Mouse (Mus musculus) megakaryocyte, embryonic 14.5 days (primary cell): ENCODE measurements around the gene Mrpl48. TPM values are rescaled to one million over a fixed set of nuclear protein-coding genes. Genes with fewer than 3 reads are reported as not detected.

Source experiments
- H3K27me3 ChIP-seq: replicated peaks from 2 replicates; pipeline ENCODE3; 2012; ENCODE audit warnings: inconsistent platforms
- H3K36me3 ChIP-seq: replicated peaks from 2 replicates; pipeline ENCODE3; 2012; ENCODE audit warnings: low read length, inconsistent platforms, mixed read lengths
- H3K4me1 ChIP-seq: 2 replicates; pipeline ENCODE4 v1.6.1; 2012; ENCODE audit warnings: inconsistent platforms
- H3K4me3 ChIP-seq: replicated peaks from 2 replicates; pipeline ENCODE3; 2012; ENCODE audit warnings: moderate library complexity, mild to moderate bottlenecking, inconsistent platforms
- H3K9me3 ChIP-seq: 2 replicates; pipeline ENCODE4 v1.6.1; 2012; ENCODE audit warnings: inconsistent platforms
- FLI1 ChIP-seq: IDR thresholded peaks from 2 replicates; pipeline ENCODE4 v1.6.1; 2012; ENCODE audit warnings: low read length, inconsistent platforms, mixed read lengths
- GATA1 ChIP-seq: IDR thresholded peaks from 3 replicates; pipeline ENCODE4 v1.6.1; 2012; ENCODE audit warnings: mixed read lengths, low read length, inconsistent platforms, borderline replicate concordance
- polyA plus RNA-seq: library from polyadenylated mRNA; stranded (reverse); fragments of >175 nt; gene quantifications from 2 replicates; pipeline ENCODE4 v1.2.3, GENCODE M21; 2012; ENCODE audit warnings: low replicate concordance; ENCODE audit not compliant: insufficient read depth

The Mrpl48 gene
- polyA plus RNA-seq, 1 experiment: 6.0 TPM

DNA sequence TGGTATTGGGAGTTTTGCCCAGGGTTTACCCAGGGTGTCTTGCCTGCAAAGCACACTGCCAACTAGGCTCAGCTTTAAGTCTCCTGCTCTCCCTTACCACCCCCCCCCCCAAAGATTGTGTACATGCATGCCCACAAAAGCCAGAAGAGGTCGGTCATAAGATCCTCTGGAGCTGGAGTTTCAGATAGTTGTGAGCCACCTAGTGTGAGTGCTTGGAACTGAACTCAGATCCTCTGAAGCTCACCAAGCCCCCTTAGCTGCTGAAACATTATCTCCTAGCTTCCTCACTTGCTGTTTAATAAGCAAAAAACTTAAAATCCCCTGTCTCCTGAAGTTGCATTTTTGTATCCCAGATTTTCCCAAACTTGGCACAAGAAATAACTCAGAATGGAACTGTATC is 29.6 kb upstream of the Mrpl48 start:
- TF ChIP-seq FLI1: no peak
- no peak for TF ChIP-seq GATA1
- H3K4me1 ChIP-seq: peaks cover 7% of the 10 kb centered on the region
- H3K27me3 ChIP-seq: no peaks in the 10 kb centered on the region
- H3K4me3 ChIP-seq: no peak overlapping the region
- no peaks in the 10 kb centered on the region for H3K9me3 ChIP-seq
- peaks cover 79% of the 10 kb centered on the region for H3K36me3 ChIP-seq

DNA sequence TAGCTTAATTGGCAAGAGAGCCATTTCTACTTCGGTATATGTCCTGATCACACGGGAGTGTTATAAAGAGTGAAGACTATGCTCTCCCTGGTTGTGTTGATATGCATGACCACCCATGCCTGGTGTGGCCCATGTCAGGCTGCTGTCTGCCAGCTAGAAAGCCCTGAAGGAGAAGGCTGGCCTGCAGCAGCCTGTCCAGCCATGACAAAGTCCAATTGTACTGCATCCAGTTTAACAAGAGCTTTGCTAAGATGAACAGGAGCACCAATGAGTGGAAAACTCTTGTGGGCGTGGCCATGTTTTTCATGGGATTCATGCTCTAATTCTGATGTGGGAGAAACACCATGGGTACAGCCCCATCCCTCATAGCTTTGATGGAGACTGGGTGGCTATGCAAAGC is 16.4 kb upstream of the Mrpl48 start:
- H3K36me3 ChIP-seq: peaks cover 39% of the 10 kb centered on the region
- peaks cover 24% of the 10 kb centered on the region for H3K4me1 ChIP-seq
- TF ChIP-seq FLI1 (no peak), GATA1 (no peak)
- no peaks in the 10 kb centered on the region for H3K9me3 ChIP-seq
- no peak overlapping the region for H3K4me3 ChIP-seq
- no peaks in the 10 kb centered on the region for H3K27me3 ChIP-seq

DNA sequence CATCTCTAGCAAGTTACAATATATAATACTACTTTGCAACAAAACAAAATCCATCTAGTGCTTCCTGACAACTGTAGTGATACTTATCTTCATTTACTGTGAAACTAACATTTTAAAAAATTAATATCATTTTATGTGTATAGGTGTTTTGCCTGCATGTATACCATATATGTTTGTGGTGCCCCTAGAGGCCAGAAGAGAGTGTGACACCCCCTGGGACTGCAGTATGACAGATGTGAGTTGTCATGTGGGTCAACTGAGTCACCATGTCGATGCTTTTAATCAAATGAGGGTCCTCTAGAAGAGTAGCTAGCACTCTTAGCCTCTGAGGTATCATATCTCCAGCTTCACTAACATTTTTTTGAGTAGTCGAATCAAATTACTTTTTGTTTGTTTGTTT is 14.2 kb upstream of the Mrpl48 start:
- Histone ChIP-seq H3K36me3 (peaks cover 28% of the 10 kb centered on the region), H3K9me3 (no peaks in the 10 kb centered on the region), H3K4me1 (peaks cover 36% of the 10 kb centered on the region), H3K4me3 (no peak overlapping the region), H3K27me3 (no peaks in the 10 kb centered on the region)
- no peak for TF ChIP-seq FLI1
- TF ChIP-seq GATA1: no peak

DNA sequence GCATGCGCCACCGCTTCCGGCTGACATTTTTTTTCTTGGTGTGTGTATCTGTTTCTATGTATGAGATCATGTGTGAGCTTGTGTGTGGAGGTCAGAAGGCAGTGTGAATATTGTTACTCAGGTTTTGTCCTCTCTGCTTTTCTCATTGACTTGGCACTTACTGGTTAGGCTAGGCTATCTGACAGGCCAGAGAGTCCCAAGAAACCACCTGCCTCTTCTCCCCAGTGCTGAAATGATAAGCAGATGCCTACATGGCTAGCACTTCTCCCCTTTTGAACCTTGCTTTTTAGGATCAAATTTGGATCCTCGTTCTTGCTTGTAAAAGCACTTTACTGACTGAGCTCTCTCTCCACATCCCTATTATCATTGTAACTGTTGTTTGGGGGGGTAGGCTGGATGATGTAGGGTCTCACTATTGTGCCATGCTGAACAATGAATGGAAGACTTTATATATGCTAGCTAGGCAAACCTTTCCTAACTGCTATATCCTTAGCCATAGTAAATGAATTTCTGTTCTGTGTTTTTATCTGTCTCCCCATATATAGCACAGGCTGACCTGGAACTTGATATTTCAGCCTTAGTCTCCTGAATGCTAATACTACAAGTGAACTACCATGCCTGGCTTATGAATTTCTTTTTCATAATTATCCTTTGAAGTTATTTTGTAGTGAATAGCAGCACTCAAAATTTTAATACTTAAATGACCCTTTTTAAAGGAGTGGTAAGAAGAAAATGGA is 8.2 kb upstream of the Mrpl48 start:
- Histone ChIP-seq H3K36me3 (peaks cover 20% of the 10 kb centered on the region), H3K9me3 (no peaks in the 10 kb centered on the region), H3K4me1 (peaks cover 49% of the 10 kb centered on the region), H3K27me3 (no peaks in the 10 kb centered on the region), H3K4me3 (no peak overlapping the region)
- TF ChIP-seq FLI1 (no peak), GATA1 (no peak)

DNA sequence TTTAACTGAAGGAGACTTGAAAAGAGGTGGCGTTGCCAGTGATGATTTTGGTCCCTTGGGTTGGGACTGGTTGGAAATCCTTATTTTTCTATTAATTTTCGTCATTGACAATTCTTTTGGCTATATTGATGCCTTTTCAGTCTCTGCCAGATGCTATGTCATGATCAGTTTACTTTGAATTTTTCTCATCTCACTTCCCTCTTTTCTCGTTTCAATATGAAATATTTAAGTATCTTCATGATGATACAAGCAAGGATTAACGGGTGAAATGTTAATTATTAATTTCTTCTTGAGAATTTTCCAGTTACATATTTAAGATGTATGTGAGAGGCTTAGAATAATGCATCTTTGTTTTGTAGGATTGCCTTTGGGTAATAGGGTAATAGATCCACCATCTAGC is 809 bp upstream of the Mrpl48 start:
- no peaks in the 10 kb centered on the region for H3K9me3 ChIP-seq
- H3K4me3 ChIP-seq: peak overlapping the region; percentile 94
- H3K4me1 ChIP-seq: peaks cover 35% of the 10 kb centered on the region
- H3K36me3 ChIP-seq: peaks cover 2% of the 10 kb centered on the region
- H3K27me3 ChIP-seq: no peaks in the 10 kb centered on the region
- TF ChIP-seq GATA1 (no peak), FLI1 (no peak)

DNA sequence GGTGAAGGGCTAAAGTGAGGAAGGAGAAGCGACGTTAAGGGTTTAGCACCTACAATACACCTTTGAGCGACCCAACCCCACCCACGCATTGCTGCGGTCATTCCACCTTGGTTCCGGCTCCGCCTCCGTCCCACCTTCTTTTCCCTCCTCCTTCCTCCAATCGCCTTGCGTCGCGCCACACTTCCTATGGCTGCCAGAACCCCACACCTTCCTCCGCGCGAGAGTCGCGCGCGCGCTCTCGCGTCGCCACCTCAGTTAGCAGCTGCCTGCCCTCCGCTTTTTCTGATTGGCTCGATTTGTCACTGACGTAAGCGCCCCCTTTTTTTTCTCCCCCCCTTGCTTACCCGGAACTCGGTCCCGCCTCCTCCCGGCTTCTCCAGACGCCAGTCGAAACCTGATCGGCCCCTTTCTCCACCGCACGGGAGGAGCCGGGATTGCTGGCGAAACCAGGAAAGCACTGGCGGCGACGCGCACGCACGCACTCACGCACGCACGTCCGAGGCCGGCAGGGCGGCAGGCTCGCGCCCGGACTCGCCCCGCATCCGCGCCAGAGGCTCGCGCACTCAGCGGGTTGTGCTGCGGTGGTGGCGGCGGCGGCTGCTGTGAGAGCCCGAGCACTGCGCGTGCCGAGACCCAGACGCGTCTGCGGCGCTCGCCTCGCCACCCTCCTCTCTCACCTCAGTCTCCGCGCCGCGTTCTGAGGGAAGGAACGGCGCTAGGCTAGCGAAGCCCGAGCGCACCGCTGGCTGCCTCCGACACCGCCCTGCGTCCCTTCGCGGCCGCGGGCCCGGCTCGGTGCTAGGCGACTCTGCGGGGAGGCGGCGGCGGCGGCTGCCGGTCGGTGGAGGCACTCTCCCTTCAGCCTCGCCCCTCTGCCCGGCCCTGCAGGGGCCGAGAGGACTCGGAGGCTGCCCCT is 629 bp downstream of the Mrpl48 start, which contains the start of gene Rab6a:
Gene Rab6a (plus strand): TSS at position 197 of the 916 bp plus-strand sequence.
- Histone ChIP-seq H3K4me3 (peak within 1 kb of the TSS; percentile 94), H3K9me3 (no peaks in the 10 kb centered on the region), H3K27me3 (no peaks in the 10 kb centered on the region), H3K4me1 (peaks cover 32% of the 10 kb centered on the region), H3K36me3 (no peaks in the 10 kb centered on the region)
- TF ChIP-seq GATA1: no peak
- TF ChIP-seq FLI1: peak; percentile 77

DNA sequence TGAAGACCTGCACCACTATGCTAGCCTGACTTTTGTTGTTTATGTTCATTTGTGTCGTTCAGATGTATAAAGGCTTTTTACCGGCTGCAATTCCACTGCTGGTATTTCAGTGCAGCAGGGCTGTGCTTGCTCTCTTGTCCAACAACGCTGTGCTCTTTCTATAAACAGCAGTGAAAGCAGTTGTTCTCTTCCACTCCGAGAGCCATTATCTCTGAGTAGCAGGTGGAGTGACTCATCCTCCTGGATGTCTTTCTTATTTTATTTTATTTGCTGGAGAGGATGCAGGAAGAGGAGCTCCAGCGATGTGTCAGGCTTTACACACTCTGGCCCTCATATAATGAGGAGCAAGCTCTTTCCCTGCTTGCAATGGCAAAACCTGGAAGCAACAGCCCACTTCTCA is 7.9 kb downstream of the Mrpl48 start:
- peaks cover 20% of the 10 kb centered on the region for H3K4me1 ChIP-seq
- no peaks in the 10 kb centered on the region for H3K36me3 ChIP-seq
- TF ChIP-seq FLI1 (no peak), GATA1 (no peak)
- no peak overlapping the region for H3K4me3 ChIP-seq
- H3K9me3 ChIP-seq: no peaks in the 10 kb centered on the region
- H3K27me3 ChIP-seq: no peaks in the 10 kb centered on the region

DNA sequence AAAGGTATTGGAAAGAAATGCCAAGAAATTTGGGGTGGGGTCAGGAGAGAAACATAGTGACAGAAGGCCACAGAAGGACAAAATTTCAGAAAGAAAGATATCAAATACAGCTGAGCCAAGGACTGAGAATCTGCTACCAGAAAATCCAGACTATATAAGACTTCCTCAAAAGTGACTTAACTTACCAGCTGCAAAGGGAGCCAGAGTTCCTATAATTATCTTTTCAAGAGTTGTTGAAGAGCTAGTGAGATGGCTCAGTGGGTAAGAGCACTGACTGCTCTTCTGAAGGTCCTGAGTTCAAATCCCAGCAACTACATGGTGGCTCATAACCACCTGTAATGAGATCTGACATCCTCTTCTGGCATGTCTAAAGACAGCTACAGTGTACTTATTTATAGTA is 14.8 kb downstream of the Mrpl48 start:
- no peaks in the 10 kb centered on the region for H3K27me3 ChIP-seq
- H3K36me3 ChIP-seq: no peaks in the 10 kb centered on the region
- no peaks in the 10 kb centered on the region for H3K9me3 ChIP-seq
- H3K4me1 ChIP-seq: peaks cover 20% of the 10 kb centered on the region
- no peak overlapping the region for H3K4me3 ChIP-seq
- TF ChIP-seq FLI1 (no peak), GATA1 (no peak)

DNA sequence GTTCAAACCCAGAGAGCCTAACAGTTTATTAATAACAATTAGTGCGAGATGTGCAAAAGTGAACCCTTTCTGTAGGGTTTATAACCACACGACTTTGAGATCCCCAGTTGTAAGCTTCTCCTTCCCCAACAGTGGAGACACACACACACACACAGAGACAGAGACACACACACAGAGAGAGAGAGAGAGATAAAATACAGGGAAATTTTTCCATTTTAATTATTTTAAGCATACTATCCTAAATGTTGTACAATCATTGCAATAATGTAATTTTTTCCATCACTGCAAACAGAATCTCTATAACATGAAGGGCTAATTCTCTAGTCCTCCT is 16.6 kb downstream of the Mrpl48 start:
- no peaks in the 10 kb centered on the region for H3K27me3 ChIP-seq
- peak overlapping the region; percentile 93 for H3K4me3 ChIP-seq
- TF ChIP-seq FLI1 (no peak), GATA1 (no peak)
- H3K9me3 ChIP-seq: no peaks in the 10 kb centered on the region
- peaks cover 23% of the 10 kb centered on the region for H3K4me1 ChIP-seq
- H3K36me3 ChIP-seq: no peaks in the 10 kb centered on the region

DNA sequence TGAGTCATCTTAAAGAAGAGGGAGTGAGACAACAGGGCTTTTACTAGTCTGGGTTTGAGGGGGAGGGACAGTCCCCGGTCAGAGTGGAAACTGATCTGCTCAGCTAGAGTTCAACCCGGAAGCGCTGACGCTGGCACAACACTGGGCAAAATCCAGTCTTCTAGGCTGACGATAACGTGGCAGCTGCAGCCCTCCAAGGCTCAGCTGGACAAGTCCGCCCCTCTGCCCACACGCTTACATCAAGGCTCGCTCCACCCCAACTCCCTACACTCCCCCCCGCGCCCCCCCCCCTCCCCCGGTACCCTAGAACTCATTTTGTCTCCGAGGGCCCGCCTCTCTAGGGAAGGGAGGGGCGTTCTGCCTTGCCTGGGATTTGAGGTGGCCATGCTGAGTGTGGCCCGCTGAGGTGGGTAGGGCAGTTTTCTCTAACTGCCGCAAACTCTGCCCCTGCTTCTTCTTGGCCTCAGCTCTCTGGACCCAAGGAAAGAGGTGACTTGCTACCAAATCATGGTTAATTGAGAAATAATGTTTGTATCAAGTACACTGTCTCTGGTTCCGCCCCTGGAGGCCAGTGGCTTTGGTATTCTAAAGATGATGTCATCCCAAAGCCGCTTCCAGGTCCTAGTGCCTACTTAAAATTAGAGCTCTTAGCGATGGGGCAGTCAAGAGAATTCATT is 17.1 kb downstream of the Mrpl48 start:
- Histone ChIP-seq H3K9me3 (no peaks in the 10 kb centered on the region), H3K4me3 (peak overlapping the region; percentile 93), H3K4me1 (peaks cover 23% of the 10 kb centered on the region), H3K27me3 (no peaks in the 10 kb centered on the region), H3K36me3 (no peaks in the 10 kb centered on the region)
- TF ChIP-seq FLI1 (no peak), GATA1 (no peak)
